Mouse (Mus musculus) adrenal gland, adult 18-20 months (tissue): Measurements from ENCODE around the gene Sbsn. TPM values are rescaled to one million over a fixed set of nuclear protein-coding genes. Genes with fewer than 3 reads are reported as not detected.

ENCODE experiments used
- DNase-seq, 2 experiments: peaks; one replicate each; pipeline ENCODE4 v3.0.0; 2021 to 2022; ENCODE audit warnings: low spot score in 2 of 2
- total RNA-seq, 2 experiments: library from RNA; stranded (reverse); gene quantifications; 1 replicate in 1 of 2; 2 replicates in 1 of 2; pipeline ENCODE4 v1.2.3; 2021

Sbsn gene
- total RNA-seq, 2 experiments from 2014 or later: 145 to 483 TPM

DNA sequence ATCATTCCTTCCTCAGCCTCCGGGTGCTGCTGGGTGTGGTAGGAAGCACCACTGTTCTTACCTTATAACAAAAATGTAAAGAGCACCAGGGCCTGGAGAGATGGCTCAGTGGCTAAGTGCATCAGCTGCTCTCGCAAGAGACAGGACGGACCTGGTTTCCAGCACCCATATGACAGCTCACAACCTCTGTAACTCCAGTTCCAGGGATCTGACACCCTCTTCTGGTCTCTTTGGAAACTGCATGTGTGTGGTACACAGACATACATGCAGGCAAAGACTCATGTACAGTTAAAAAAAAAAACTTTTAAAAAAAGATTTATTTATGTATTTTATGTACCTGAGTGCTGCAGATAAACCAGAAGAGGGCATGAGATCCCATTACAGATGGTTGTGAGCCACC lies 52.0 kb downstream of the Sbsn start:
- no peak for DNase-seq

GRCm38 (mm10) chr7:30804026-30804715 lies 52.9 kb downstream of the Sbsn start:
- DNase-seq: no peak

Other genes with a start within 250 kb of the Sbsn start
- gene Arhgap33, start 216.4 kb upstream of the Sbsn start, total RNA-seq: 1 to 10 TPM; 1.8 to 2.7 TPM
- gene Hspb6, start 199.3 kb upstream of the Sbsn start, total RNA-seq: 10 to 100 TPM; 26.3 to 34.9 TPM
- gene Proser3, start 199.2 kb upstream of the Sbsn start, total RNA-seq: 1 to 10 TPM; 6.5 to 6.9 TPM
- 10 to 100 TPM; 47.0 to 59.3 TPM for gene Lin37, start 191.6 kb upstream of the Sbsn start, total RNA-seq
- 10 to 100 TPM; 67.1 to 67.4 TPM for gene U2af1l4, start 188.2 kb upstream of the Sbsn start, total RNA-seq
- gene Gm49396, start 188.1 kb upstream of the Sbsn start, total RNA-seq: 1 to 10 TPM; 4.6 to 8.2 TPM
- 100 to 1,000 TPM; 130 to 154 TPM for gene Psenen, start 187.8 kb upstream of the Sbsn start, total RNA-seq
- 1 to 10 TPM; 3.6 to 4.3 TPM for gene Igflr1, start 186.0 kb upstream of the Sbsn start, total RNA-seq
- gene Kmt2b, start 162.7 kb upstream of the Sbsn start, total RNA-seq: 10 to 100 TPM; 37.8 to 56.6 TPM
- gene Zbtb32, start 152.6 kb upstream of the Sbsn start, total RNA-seq: under 1 TPM in 1 of 2 experiments, not detected in 1; 0.83 TPM
- gene Upk1a, start 138.6 kb upstream of the Sbsn start, total RNA-seq: under 1 TPM; 0.19 to 0.20 TPM
- gene Cox6b1, start 125.3 kb upstream of the Sbsn start, total RNA-seq: 1,000 to 10,000 TPM; 1,148 to 1,842 TPM
- not detected for gene Etv2, start 115.6 kb upstream of the Sbsn start, total RNA-seq
- 10 to 100 TPM; 84.9 to 86.7 TPM for gene Rbm42, start 101.2 kb upstream of the Sbsn start, total RNA-seq
- 1 to 10 TPM; 6.9 to 7.9 TPM for gene Haus5, start 86.5 kb upstream of the Sbsn start, total RNA-seq
- gene Pmis2, start 79.9 kb upstream of the Sbsn start, total RNA-seq: not detected
- gene 2200002J24Rik, start 52.5 kb upstream of the Sbsn start, total RNA-seq: 1 to 10 TPM; 2.7 to 6.4 TPM
- gene Atp4a, start 39.3 kb upstream of the Sbsn start, total RNA-seq: 1 to 10 TPM; 1.3 to 2.6 TPM
- gene Tmem147, start 21.9 kb upstream of the Sbsn start, total RNA-seq: 100 to 1,000 TPM; 197 to 214 TPM
- under 1 TPM in 1 of 2 experiments, not detected in 1; 0.20 TPM for gene Gapdhs, start 7.8 kb upstream of the Sbsn start, total RNA-seq
- 1 to 10 TPM; 4.2 to 6.0 TPM for gene Dmkn, start 12.3 kb downstream of the Sbsn start, total RNA-seq
- 1 to 10 TPM in 1 of 2 experiments, not detected in 1; 2.5 TPM for gene Krtdap, start 36.4 kb downstream of the Sbsn start, total RNA-seq
- gene Ffar2, start 72.3 kb downstream of the Sbsn start, total RNA-seq: 10 to 100 TPM in 1 of 2 experiments, 1 to 10 TPM in 1; 1.6 to 10.5 TPM
- gene Ffar3, start 104.7 kb downstream of the Sbsn start, total RNA-seq: under 1 TPM; 0.23 to 0.26 TPM
- not detected for gene Ffar1, start 110.1 kb downstream of the Sbsn start, total RNA-seq
- gene Cd22, start 128.9 kb downstream of the Sbsn start, total RNA-seq: under 1 TPM; 0.70 TPM
- gene Mag, start 163.4 kb downstream of the Sbsn start, total RNA-seq: under 1 TPM; 0.38 to 0.40 TPM
- gene Hamp2, start 173.2 kb downstream of the Sbsn start, total RNA-seq: 1 to 10 TPM in 1 of 2 experiments, not detected in 1; 3.4 TPM
- gene Hamp, start 192.6 kb downstream of the Sbsn start, total RNA-seq: 1 to 10 TPM in 1 of 2 experiments, not detected in 1; 4.3 TPM
- 100 to 1,000 TPM; 104 to 122 TPM for gene Usf2, start 205.3 kb downstream of the Sbsn start, total RNA-seq
- gene Lsr, start 222.0 kb downstream of the Sbsn start, total RNA-seq: 10 to 100 TPM in 1 of 2 experiments, 1 to 10 TPM in 1; 6.8 to 19.1 TPM
- gene Fam187b, start 222.3 kb downstream of the Sbsn start, total RNA-seq: under 1 TPM; 0.61 to 0.66 TPM